In genomic region chr15:18820226-18820625, GRCm38 (mm10) we compare ENCODE assay signal across 12 mouse cellular contexts. TPM values are rescaled to one million over a fixed set of nuclear protein-coding genes. Genes with fewer than 3 reads are reported as not detected.
A peak's percentile ranks its signal among the peaks of the same experiment; 100 is the strongest.
DNase-seq lines count a peak whose midpoint lies in the region; ATAC-seq and TF ChIP-seq lines count a peak whose summit lies in the region.
"Had no signal": no experiment of that assay in that cellular context is flagged by ENCODE, and none has a peak within 500 bp of the region (broad histone marks: within the 10 kb centered on the region; RNA-seq: fewer than 3 reads in every experiment).

No protein-coding gene starts in this region.

- H3K4me1 ChIP-seq in embryonic facial prominence, embryonic 12.5 days = peaks cover 3% of the 10 kb centered on the region; the same call in 1 of the 2 replicates
- H3K4me1 ChIP-seq in embryonic facial prominence, embryonic 10.5 days = 0 out of 2 replicates have a peak, but pooled peaks cover 2% of the 10 kb centered on the region
- no peaks in the 10 kb centered on the region for H3K4me1 ChIP-seq in limb, embryonic 14.5 days (ENCODE audit: control insufficient read depth, insufficient read depth, low read length)
- H3K4me1 ChIP-seq in kidney, embryonic 16.5 days (ENCODE audit: insufficient read depth, low read length) = 0 out of 2 replicates have a peak, but pooled peaks cover 4% of the 10 kb centered on the region
- H3K4me1 ChIP-seq: liver, embryonic 15.5 days had no signal

- no peaks in the 10 kb centered on the region for H3K27me3 ChIP-seq in embryonic facial prominence, embryonic 12.5 days
- H3K27me3 ChIP-seq in embryonic facial prominence, embryonic 10.5 days (replicated peaks; ENCODE audit: low read depth, poor library complexity, severe bottlenecking) = no peaks in the 10 kb centered on the region
- no peaks in the 10 kb centered on the region for H3K27me3 ChIP-seq in limb, embryonic 14.5 days (ENCODE audit: control insufficient read depth, insufficient read depth, low read length)
- H3K27me3 ChIP-seq in kidney, embryonic 16.5 days (ENCODE audit: insufficient read depth, low read length) = no peaks in the 10 kb centered on the region

- WGBS in embryonic facial prominence, embryonic 12.5 days = 17% methylated on average over 3 of the region's 3 CpGs
- WGBS in embryonic facial prominence, embryonic 10.5 days = 27% methylated on average over 3 of the region's 3 CpGs
- 19% methylated on average over 3 of the region's 3 CpGs for whole genome bisulfite sequencing in limb, embryonic 14.5 days
- 34% methylated on average over 3 of the region's 3 CpGs for WGBS in kidney, embryonic 16.5 days

- H3K4me2 ChIP-seq in embryonic facial prominence, embryonic 12.5 days (replicated peaks) = peak overlapping the region; percentile 57; the same call in 1 of the 2 replicates
- peak overlapping the region; percentile 26 for H3K4me2 ChIP-seq in limb, embryonic 14.5 days (replicated peaks; ENCODE audit: low read depth, low read length, severe bottlenecking)
- H3K4me2 ChIP-seq in kidney, embryonic 16.5 days (replicated peaks; ENCODE audit: low read depth, low read length) = no peak overlapping the region
- H3K4me2 ChIP-seq: liver, embryonic 15.5 days had no signal

- no peaks in the 10 kb centered on the region for H3K36me3 ChIP-seq in embryonic facial prominence, embryonic 12.5 days
- no peaks in the 10 kb centered on the region for H3K36me3 ChIP-seq in embryonic facial prominence, embryonic 10.5 days (replicated peaks)
- H3K36me3 ChIP-seq in limb, embryonic 14.5 days (ENCODE audit: control insufficient read depth, insufficient read depth, low read length) = no peaks in the 10 kb centered on the region
- H3K36me3 ChIP-seq in kidney, embryonic 16.5 days (ENCODE audit: insufficient read depth, low read length) = no peaks in the 10 kb centered on the region
- H3K36me3 ChIP-seq: liver, embryonic 15.5 days had no signal

- no peak for DNase-seq in embryonic facial prominence, embryonic 10.5 days (ENCODE audit: low spot score)
- DNase-seq in right cerebral cortex, postnatal 25 days = peak; percentile 28
- DNase-seq in right cerebral cortex, postnatal 4 days = no peak
- no peak for DNase-seq in limb, embryonic 14.5 days (ENCODE audit: low spot score)
- no peak for DNase-seq in heart, adult 8-10 months (ENCODE audit: low spot score)
- DNase-seq: B cell, adult 2 months; gastrocnemius, postnatal 25 days had no signal

- H3K9me3 ChIP-seq in embryonic facial prominence, embryonic 12.5 days = no peaks in the 10 kb centered on the region
- H3K9me3 ChIP-seq in embryonic facial prominence, embryonic 10.5 days = no peaks in the 10 kb centered on the region
- H3K9me3 ChIP-seq in limb, embryonic 14.5 days (ENCODE audit: control insufficient read depth, low read length) = no peaks in the 10 kb centered on the region
- H3K9me3 ChIP-seq in kidney, embryonic 16.5 days (ENCODE audit: low read length) = no peaks in the 10 kb centered on the region
- H3K9me3 ChIP-seq: liver, embryonic 15.5 days had no signal

- no peak overlapping the region for H3K27ac ChIP-seq in embryonic facial prominence, embryonic 12.5 days
- H3K27ac ChIP-seq in embryonic facial prominence, embryonic 10.5 days (replicated peaks) = no peak overlapping the region
- no peak overlapping the region for H3K27ac ChIP-seq in limb, embryonic 14.5 days (replicated peaks; ENCODE audit: low read depth, low read length)
- no peak overlapping the region for H3K27ac ChIP-seq in kidney, embryonic 16.5 days (ENCODE audit: low read length)
- H3K27ac ChIP-seq: liver, embryonic 15.5 days had no signal

- H3K9ac ChIP-seq in embryonic facial prominence, embryonic 12.5 days = no peak overlapping the region
- no peak overlapping the region for H3K9ac ChIP-seq in limb, embryonic 14.5 days (ENCODE audit: low read depth, low read length, severe bottlenecking)
- no peak overlapping the region for H3K9ac ChIP-seq in kidney, embryonic 16.5 days (replicated peaks; ENCODE audit: low read length)
- H3K9ac ChIP-seq: liver, embryonic 15.5 days had no signal

- no peak for TF ChIP-seq POLR2A in limb, embryonic 14.5 days (IDR thresholded peaks at IDR 0.05; ENCODE audit: borderline replicate concordance, extremely low read depth, insufficient read depth, insufficient read length)

- ATAC-seq in embryonic facial prominence, embryonic 12.5 days (ENCODE audit: insufficient number of reproducible peaks, insufficient read depth, low FRiP score, low TSS enrichment) = no peak
- no peak for ATAC-seq in limb, embryonic 14.5 days (ENCODE audit: low FRiP score, low read depth)
- no peak for ATAC-seq in megakaryocyte-erythroid progenitor cell, adult 5-6 weeks (replicated peaks; ENCODE audit: low FRiP score, low TSS enrichment, poor library complexity, severe bottlenecking)
- no peak for ATAC-seq in kidney, embryonic 16.5 days (ENCODE audit: low FRiP score, low TSS enrichment)
- ATAC-seq: Patski had no signal

- H3K4me3 ChIP-seq in embryonic facial prominence, embryonic 12.5 days = peak overlapping the region; percentile 12; the same call in 1 of the 2 replicates
- H3K4me3 ChIP-seq in embryonic facial prominence, embryonic 10.5 days = no peak overlapping the region; the same call in 1 of the 2 replicates
- H3K4me3 ChIP-seq in limb, embryonic 14.5 days (replicated peaks; ENCODE audit: low read length) = 0 out of 2 replicates have a peak overlapping the region, but pooled peaks have one; percentile 46
- no peak overlapping the region for H3K4me3 ChIP-seq in kidney, embryonic 16.5 days (ENCODE audit: low read length)
- H3K4me3 ChIP-seq: liver, embryonic 15.5 days had no signal

RNA-seq across cellular contexts. Expression of gene Cdh10, which starts 1.5 kb away (rescaled TPM):
- polyA plus RNA-seq in embryonic facial prominence, embryonic 12.5 days (2016; fragmentation: Nextera tagmentation; extraction: Ambion mirVana) = 6.4 and 7.0 TPM in 2 replicates
- polyA plus RNA-seq in embryonic facial prominence, embryonic 10.5 days (2016; fragmentation: Nextera tagmentation; extraction: Ambion mirVana) = 1.1 and 1.9 TPM in 2 replicates
- polyA plus RNA-seq in limb, embryonic 14.5 days (2012; rRNA removed) = 3.9 and 4.8 TPM in 2 replicates
- 3.6 and 3.9 TPM in 2 replicates for polyA plus RNA-seq in limb, embryonic 14.5 days (2014; fragmentation: Nextera tagmentation; extraction: Ambion mirVana)
- total RNA-seq in megakaryocyte-erythroid progenitor cell, adult 5-6 weeks (2014; fragmentation: Nextera tagmentation) = not detected in 2 replicates
- total RNA-seq in megakaryocyte-erythroid progenitor cell, adult 5-6 weeks (2017) = 0.88 TPM in 1 of 2 replicates, not detected in the other
- under 1 TPM in 1 of 4 experiments, not detected in 3; 0.08 TPM for total RNA-seq in heart, adult 8-10 months (2022)
- 0.49 and 0.81 TPM in 2 replicates for polyA plus RNA-seq in kidney, embryonic 16.5 days (2015; fragmentation: Nextera tagmentation; extraction: Ambion mirVana)
- total RNA-seq: gastrocnemius, postnatal 25 days had no signal
- polyA plus RNA-seq: liver, embryonic 15.5 days; Patski had no signal

Comparison
In these comparisons a context has a peak if more than half of its experiments do, and no peak if none do; other contexts are left out.
1. H3K4me3 ChIP-seq: peak in embryonic facial prominence, embryonic 12.5 days (single experiment) and limb, embryonic 14.5 days (single experiment); none in embryonic facial prominence, embryonic 10.5 days (single experiment) and kidney, embryonic 16.5 days (single experiment).